Mouse (Mus musculus) liver, postnatal 0 days (tissue): ENCODE data around the gene Actb.

Experiments used
- CTCF ChIP-seq: sonication (generic); IDR thresholded peaks from 2 replicates; pipeline ENCODE4 v1.5.1; 2016; ENCODE audit warnings: antibody characterized with exemption, low read depth
- EP300 ChIP-seq: IDR thresholded peaks from 2 replicates; pipeline ENCODE4 v1.6.1; 2016; ENCODE audit warnings: antibody characterized with exemption, low read depth, mild to moderate bottlenecking

- TF ChIP-seq CTCF (no peak), EP300 (no peak)
These were observed 34.8 kb downstream of the Actb start for GRCm38 (mm10) chr5:142871765-142872164.
